Mouse (Mus musculus): ENCODE measurements around the gene Sept9. TPM values are rescaled to one million over a fixed set of nuclear protein-coding genes. Genes with fewer than 3 reads are reported as not detected.

The Sept9 gene
- total RNA-seq, 2 experiments from 2014 or later = 31.9 to 33.4 TPM

DNA sequence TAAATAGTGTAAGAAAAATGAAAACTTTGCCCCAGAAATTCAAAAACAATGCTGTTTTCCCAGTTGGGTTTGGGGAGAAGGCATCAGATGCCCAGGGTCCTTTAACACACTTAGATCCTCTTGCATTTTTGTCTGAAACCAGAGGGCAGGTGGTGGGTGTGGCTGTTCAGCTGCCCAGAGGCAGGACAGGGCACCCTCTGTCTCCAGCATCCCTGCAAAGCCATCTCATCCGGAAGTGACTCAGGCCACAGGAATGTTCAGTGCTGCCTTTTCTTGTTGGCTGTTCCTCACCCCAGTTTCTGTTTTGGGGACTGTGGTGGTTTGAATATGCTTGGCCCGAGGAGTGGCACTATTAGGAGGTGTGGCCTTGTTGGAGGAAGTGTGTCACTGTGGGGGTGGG lies 17.3 kb downstream of the Sept9 start:
- no peak for ATAC-seq (replicated peaks; ENCODE audit: low FRiP score, poor library complexity, severe bottlenecking)

DNA sequence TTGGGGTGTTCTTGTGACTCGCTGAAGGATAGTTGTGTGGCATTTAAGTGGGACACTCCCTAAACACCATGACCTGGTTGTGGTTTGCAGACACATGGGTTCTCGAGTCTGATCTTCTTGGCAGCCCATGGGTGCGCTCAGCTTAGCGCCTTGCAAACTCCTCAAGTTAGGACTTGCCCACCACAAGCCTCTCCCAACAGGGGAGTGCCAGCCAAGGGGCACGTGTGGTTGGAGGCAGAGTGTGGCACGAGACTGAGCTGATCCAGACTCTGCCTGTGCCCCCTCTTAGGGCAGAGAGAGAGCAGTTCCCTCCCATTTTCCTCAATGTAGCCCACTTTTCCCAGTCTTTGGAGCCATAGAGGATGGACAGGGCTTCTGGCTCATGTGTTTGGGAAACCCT lies 18.6 kb downstream of the Sept9 start:
- ATAC-seq (replicated peaks; ENCODE audit: low FRiP score, poor library complexity, severe bottlenecking) = no peak

- ATAC-seq (replicated peaks; ENCODE audit: low FRiP score, poor library complexity, severe bottlenecking) = no peak
Measured at GRCm38 (mm10) chr11:117218498-117218897, 19.0 kb downstream of the Sept9 start.

DNA sequence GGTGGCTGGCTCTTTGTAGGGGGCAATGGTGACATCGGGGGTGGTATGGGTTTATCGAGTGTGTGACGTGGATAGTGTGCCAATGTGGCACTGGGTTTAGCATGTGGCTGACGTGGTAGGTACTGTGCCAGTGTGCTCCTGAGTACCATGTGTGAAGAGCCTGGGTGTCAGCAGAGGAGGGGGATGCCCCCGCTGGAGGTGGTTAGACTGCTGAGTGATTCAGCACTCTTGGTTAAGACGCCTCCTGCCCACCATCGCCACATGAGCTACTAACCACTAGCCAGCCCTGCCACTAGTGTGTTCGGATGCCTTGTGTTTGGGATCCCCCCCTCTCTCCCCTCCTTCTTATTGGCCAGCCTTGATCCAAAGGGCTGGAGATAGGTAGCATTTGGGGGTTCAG lies 21.3 kb downstream of the Sept9 start:
- no peak for ATAC-seq (replicated peaks; ENCODE audit: low FRiP score, poor library complexity, severe bottlenecking)

GRCm38 (mm10) chr11:117221182-117221581 lies 21.7 kb downstream of the Sept9 start:
- no peak for ATAC-seq (replicated peaks; ENCODE audit: low FRiP score, poor library complexity, severe bottlenecking)

DNA sequence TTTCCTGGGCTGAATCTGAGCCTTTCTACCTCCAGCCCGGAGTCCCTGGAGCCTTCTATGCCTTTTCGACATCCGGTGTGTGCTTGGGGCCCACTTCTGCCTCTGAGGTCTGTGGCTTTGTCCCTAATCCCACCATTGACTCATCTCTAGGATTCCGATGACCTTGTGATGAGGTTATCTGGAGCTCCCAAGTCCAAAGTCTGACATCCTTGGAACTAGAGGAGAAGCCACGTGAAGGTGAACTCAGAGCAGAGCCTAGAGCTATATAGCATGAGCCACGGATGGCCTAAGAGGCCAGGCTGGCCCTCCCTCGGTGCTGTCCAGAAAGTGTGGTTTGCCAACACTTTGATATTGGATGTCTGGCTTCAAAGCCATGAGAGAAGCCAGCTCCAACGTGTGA lies 23.4 kb downstream of the Sept9 start:
- no peak for ATAC-seq (replicated peaks; ENCODE audit: low FRiP score, poor library complexity, severe bottlenecking)

DNA sequence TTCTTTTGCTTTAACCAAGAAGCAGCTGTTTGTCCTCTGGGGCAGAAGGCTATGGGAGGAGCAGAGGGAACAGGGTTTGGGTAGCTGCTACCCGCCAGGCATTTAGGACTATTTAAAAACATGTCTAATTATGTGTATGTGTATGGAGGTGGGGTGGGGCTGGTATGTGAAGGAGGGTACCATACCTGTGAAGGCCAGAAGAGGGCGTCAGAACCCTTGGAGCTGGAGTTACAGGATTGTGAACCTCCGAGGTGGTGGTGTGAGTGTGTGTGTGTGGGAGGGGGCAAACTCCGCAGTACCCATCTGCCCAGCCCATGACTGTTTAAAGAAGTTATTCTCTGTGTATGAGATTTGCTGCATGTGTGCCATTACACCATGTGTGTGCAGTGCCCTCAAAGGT lies 25.3 kb downstream of the Sept9 start:
- no peak for ATAC-seq (replicated peaks; ENCODE audit: low FRiP score, poor library complexity, severe bottlenecking)

DNA sequence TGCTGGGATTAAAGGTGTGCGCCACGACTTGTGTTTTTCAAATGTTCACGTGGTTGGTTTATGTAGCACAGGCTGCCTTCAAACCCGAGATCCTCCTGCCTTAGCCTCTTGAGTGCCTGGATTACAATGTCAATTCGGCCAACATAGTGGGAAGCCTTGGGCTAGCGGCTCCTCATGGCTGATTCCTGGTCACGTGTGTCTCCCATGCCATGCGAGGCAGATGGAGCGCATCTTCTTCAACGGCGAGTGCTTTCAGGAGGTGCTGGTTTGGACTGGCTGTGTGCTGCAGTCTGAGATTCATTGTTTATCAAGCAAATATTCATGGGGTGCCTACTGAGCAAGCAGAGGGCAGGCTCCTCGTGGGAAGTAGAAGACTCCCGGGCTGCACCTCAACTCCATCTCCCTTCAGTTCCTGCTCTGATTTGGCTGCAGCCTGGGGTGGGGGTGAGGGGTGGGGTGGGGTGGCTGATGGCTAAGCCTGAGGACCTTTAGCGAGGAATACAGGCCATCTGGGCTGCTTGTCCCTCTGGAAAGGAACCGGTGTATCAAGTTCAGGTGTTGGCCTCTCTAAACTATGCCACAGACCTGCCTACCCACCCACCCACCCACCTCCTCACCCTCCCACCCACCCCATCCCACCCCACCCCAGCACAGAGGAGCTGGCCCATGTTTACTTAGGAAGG lies 26.2 kb downstream of the Sept9 start:
- no peak for ATAC-seq (replicated peaks; ENCODE audit: low FRiP score, poor library complexity, severe bottlenecking)

GRCm38 (mm10) chr11:117226214-117226535 lies 26.7 kb downstream of the Sept9 start:
- ATAC-seq (replicated peaks; ENCODE audit: low FRiP score, poor library complexity, severe bottlenecking) = no peak

- ATAC-seq (replicated peaks; ENCODE audit: low FRiP score, poor library complexity, severe bottlenecking) = no peak
Measured at GRCm38 (mm10) chr11:117228139-117228538, 28.7 kb downstream of the Sept9 start.

DNA sequence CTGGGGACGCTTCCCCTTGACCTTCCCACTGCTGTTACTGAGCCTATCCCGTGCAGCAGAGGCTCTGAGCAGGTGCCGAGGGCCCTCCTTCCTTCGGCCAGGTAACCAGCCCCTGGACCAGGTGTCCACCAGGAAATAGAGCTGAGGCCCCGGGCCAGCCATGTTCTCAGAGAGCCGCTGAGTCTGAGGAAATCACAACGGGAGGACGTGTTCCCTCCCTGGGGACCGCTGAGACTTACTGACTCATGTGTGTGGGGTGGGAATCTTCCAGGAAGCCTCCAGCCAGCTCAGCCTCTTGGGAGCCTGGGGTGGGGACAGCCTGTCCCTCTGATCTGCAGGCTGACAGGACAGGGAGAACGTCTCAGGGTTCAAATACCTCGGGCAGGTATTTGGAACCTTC lies 32.1 kb downstream of the Sept9 start:
- no peak for ATAC-seq (replicated peaks; ENCODE audit: low FRiP score, poor library complexity, severe bottlenecking)

GRCm38 (mm10) chr11:117232032-117232431 lies 32.6 kb downstream of the Sept9 start:
- ATAC-seq (replicated peaks; ENCODE audit: low FRiP score, poor library complexity, severe bottlenecking) = no peak

GRCm38 (mm10) chr11:117232886-117233458 lies 33.5 kb downstream of the Sept9 start:
- no peak for ATAC-seq (replicated peaks; ENCODE audit: low FRiP score, poor library complexity, severe bottlenecking)

GRCm38 (mm10) chr11:117233818-117234217 lies 34.4 kb downstream of the Sept9 start:
- no peak for ATAC-seq (replicated peaks; ENCODE audit: low FRiP score, poor library complexity, severe bottlenecking)

DNA sequence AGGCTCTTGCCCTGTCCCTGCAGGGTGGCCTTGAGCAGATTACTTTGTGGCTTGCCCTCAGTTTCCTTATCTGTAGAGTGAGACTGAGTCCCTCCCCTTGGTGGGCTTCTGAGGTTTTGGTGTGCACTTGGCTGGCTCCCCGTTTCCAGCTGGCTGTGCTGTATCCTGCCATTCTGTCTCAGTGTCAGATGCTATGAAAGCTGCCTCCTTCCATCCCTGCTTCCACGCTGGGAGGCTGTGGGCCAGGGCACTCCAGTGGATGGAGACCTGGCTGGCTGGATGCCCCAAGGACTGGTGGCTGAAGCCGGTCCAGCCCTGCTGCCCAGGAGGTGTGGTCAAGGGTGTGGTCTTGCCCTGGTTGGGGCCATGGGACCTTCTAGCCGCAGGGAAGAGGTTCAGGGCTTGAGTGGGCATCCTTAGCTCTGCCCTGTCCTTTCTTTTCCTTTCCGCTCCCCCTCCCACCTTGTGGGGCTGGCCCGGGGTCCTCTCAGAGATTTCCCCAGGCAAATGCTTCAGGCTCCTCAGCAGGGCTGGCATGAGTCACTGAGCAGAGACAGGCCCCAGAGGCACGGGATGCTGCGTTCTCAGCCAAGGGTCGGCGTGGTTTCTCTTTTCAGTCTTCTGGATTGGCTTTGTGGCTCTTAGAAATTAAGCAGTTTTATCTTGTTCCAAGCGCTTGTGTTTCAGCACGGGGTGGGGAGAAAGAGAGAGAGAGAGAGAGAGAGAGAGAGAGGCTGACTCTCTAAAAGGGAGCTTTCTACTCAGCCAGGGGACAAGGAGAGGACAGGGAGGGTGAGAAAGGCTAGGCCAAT lies 35.8 kb downstream of the Sept9 start:
- no peak for ATAC-seq (replicated peaks; ENCODE audit: low FRiP score, poor library complexity, severe bottlenecking)

DNA sequence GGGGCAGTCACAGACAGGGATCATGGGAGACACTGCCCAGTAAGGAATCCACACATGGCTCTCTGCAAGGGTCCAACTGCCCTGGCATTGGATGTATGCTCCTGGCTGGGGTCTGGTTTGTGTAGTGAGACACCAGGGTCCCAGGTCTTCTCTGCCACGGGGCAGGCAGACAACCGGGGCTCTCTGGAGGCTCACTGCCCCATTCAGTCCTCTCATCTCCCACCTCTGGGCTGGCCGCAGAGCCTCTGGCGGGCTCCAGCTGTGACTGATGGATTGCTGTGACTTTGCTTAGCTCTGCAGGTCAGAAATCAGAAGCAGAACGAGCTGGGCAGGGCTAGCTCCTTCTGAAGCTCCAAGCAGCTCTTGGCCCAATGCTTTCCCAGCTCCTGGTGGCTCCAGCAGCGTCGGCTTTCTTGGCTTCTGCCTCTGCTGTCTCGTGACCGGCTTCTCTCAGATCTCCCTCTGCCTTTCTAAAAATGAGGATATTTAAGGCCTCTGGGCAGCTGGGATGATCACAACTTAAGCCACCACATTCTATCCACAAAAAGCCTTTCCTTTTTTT lies 36.5 kb downstream of the Sept9 start:
- ATAC-seq (replicated peaks; ENCODE audit: low FRiP score, poor library complexity, severe bottlenecking) = no peak

DNA sequence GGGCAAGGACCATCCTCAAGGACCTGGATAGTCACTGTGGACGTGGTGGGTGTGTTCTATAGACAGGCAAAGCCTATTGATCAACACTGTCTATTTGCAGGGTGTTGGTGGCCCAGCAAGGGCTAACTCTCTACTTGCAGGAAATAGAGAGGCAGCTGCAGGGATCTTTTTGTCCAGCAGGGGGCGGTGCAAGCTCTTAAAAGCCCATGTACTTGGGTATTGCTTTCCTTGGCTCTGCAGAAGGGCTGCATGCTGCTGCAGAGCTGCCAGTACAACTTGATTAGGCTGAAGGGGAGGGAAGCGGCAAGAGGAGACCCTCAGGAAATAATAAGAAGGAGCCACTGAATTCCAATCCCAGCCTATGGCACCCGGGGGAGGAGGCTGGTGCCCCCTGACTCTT lies 38.7 kb downstream of the Sept9 start:
- ATAC-seq (replicated peaks; ENCODE audit: low FRiP score, poor library complexity, severe bottlenecking) = 0 out of 2 replicates have a peak, but pooled peaks have one; percentile 29

GRCm38 (mm10) chr11:117239617-117240016 lies 40.2 kb downstream of the Sept9 start:
- ATAC-seq (replicated peaks; ENCODE audit: low FRiP score, poor library complexity, severe bottlenecking) = no peak

DNA sequence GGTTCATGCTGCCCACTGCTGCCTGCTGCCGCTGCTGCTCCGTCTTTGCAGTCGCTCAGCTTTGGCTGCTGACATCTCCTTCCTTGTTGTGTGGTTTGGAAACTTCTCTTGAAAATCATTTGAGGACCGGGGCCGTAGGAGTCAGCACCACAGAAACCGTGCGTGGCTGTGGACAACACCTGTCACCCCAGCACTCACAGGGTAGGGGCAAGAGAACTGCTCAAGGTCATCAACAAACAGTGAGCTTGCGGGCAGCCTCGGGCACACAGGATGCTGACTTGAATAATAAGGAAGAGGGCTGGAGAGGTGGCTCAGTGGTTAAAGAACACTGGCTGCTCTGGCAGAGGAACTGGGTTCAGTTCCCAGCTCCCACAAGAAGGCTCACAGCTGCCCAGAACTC lies 40.9 kb downstream of the Sept9 start:
- ATAC-seq (replicated peaks; ENCODE audit: low FRiP score, poor library complexity, severe bottlenecking) = no peak

GRCm38 (mm10) chr11:117240861-117241738 lies 41.6 kb downstream of the Sept9 start:
- no peak for ATAC-seq (replicated peaks; ENCODE audit: low FRiP score, poor library complexity, severe bottlenecking)

All from erythroblast, adult 5-6 weeks (primary cell).